Mouse (Mus musculus): ENCODE results near the gene Acad10.
"Not testable (repeated sequence)": the region's sequence is repeated elsewhere in the genome, so short reads cannot be mapped to it uniquely, and the experiment has no call there.

Gene Acad10

GRCm38 (mm10) chr5:121660059-121660896 is at the start of gene Acad10, which contains the start of gene Brap:
Acad10 (minus strand) TSS chr5:121660514.
Brap (plus strand) TSS chr5:121660563.
- peak; percentile 95 for DNase-seq (ENCODE audit: low spot score)

GRCm38 (mm10) chr5:121704512-121705248 is 44.4 kb upstream of the Acad10 start:
- peak; percentile 86 for DNase-seq (ENCODE audit: low spot score)

GRCm38 (mm10) chr5:121703341-121703740 is 43.0 kb upstream of the Acad10 start:
- DNase-seq (ENCODE audit: low spot score), result no peak

GRCm38 (mm10) chr5:121701111-121701769 is 40.9 kb upstream of the Acad10 start:
- DNase-seq (ENCODE audit: low spot score), result peak; percentile 68

- DNase-seq (ENCODE audit: low spot score), result no peak
These were observed 40.2 kb upstream of the Acad10 start for GRCm38 (mm10) chr5:121700496-121700895.

GRCm38 (mm10) chr5:121699891-121700290 is 39.6 kb upstream of the Acad10 start:
- DNase-seq (ENCODE audit: low spot score), result peak; percentile 19

- no peak for DNase-seq (ENCODE audit: low spot score)
These were observed 36.4 kb upstream of the Acad10 start for GRCm38 (mm10) chr5:121696761-121697160.

GRCm38 (mm10) chr5:121692897-121693296 is 32.6 kb upstream of the Acad10 start:
- DNase-seq (ENCODE audit: low spot score), result no peak

- not testable (repeated sequence) for DNase-seq (ENCODE audit: low spot score)
These were observed 31.1 kb upstream of the Acad10 start for GRCm38 (mm10) chr5:121691436-121691835.

- peak; percentile 69 for DNase-seq (ENCODE audit: low spot score)
These were observed 30.3 kb upstream of the Acad10 start for GRCm38 (mm10) chr5:121690482-121691211.

GRCm38 (mm10) chr5:121686113-121686898 is 26.0 kb upstream of the Acad10 start:
- peak; percentile 70 for DNase-seq (ENCODE audit: low spot score)

- DNase-seq (ENCODE audit: low spot score), result no peak
These were observed 25.2 kb upstream of the Acad10 start for GRCm38 (mm10) chr5:121685495-121685894.

- DNase-seq (ENCODE audit: low spot score), result no peak
These were observed 21.9 kb upstream of the Acad10 start for GRCm38 (mm10) chr5:121682250-121682649.

- no peak for DNase-seq (ENCODE audit: low spot score)
These were observed 10.1 kb upstream of the Acad10 start for GRCm38 (mm10) chr5:121670412-121670811.

- no peak for DNase-seq (ENCODE audit: low spot score)
These were observed 8.1 kb upstream of the Acad10 start for GRCm38 (mm10) chr5:121668411-121668810.

GRCm38 (mm10) chr5:121667067-121667466 is 6.8 kb upstream of the Acad10 start:
- peak; percentile 10 for DNase-seq (ENCODE audit: low spot score)

- DNase-seq (ENCODE audit: low spot score), result no peak
These were observed 4.7 kb upstream of the Acad10 start for GRCm38 (mm10) chr5:121664971-121665370.

GRCm38 (mm10) chr5:121664078-121664477 is 3.8 kb upstream of the Acad10 start:
- no peak for DNase-seq (ENCODE audit: low spot score)

GRCm38 (mm10) chr5:121663456-121663855 is 3.1 kb upstream of the Acad10 start:
- DNase-seq (ENCODE audit: low spot score), result peak; percentile 10

- no peak for DNase-seq (ENCODE audit: low spot score)
These were observed 1.2 kb upstream of the Acad10 start for GRCm38 (mm10) chr5:121661494-121661893.

- DNase-seq (ENCODE audit: low spot score), result no peak
These were observed 562 bp upstream of the Acad10 start for GRCm38 (mm10) chr5:121660897-121661254.
